Mouse (Mus musculus) kidney, postnatal 25 days (tissue): ENCODE measurements at regions not wholly inside any gene's neighbourhood (a gene's known extent, or its start where the extent isn't known, plus 50 kb on each side); places are given as distances from the start of the nearest gene placed in this dataset.
"Not testable (repeated sequence)": the region's sequence is repeated elsewhere in the genome, so short reads cannot be mapped to it uniquely, and the experiment has no call there.

ENCODE experiments used
- DNase-seq, 2 experiments: peaks; one replicate each; pipeline ENCODE4 v3.0.0; 2021; ENCODE audit warnings: mixed read lengths in 2 of 2

DNA sequence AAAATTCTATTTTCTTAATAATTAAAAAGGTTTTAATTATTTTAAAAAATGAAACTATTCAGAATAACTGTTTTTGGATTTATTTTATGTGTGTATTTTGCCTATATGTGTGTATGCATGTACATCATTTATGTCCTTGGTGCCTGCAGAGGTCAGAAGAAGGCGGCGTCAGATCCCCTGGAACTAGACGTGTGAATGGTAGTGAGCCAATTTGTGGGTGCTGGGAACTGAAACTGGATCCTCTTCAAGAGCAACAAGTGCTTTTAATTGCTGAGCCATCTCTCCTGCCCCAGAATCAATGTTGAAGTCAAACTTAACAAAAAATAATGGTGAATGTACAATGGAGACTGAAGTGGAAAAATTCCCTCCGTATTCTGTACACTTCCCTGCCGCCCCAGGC is 151.9 kb upstream of the Unc93a2 start:
- DNase-seq, result no peak

DNA sequence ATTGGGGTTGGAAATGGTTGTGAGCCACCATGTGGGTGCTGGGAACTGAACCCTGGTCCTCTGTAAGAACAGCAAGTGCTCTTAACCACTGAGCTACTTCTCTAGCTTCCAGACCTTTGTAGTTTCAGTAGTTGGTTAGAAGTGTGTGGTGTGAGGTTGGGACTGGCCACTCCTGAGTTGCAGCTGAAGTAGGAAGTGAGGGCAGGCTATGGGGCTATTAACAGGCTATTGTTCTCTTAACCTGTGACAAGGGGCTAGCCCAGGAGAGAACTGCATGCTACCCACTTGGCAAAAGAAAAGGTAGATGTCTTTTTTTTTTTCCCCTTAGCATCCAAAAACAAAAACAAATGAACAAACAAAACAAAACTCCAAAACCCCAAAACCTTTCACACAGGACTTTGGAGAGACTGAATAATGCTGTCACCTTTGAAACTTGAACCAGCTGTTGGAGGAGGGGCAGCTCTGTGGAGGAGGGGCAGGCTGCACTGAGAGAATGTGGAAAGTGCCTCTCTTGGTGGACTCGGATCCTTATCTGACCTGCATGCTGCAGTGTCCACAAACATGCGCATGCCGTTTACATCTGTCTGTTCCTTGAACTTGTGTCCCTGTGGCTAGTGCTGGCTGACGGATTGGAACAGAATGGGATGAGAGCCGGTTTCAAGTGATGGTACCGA is 149.3 kb upstream of the Unc93a2 start:
- DNase-seq, result no peak

DNA sequence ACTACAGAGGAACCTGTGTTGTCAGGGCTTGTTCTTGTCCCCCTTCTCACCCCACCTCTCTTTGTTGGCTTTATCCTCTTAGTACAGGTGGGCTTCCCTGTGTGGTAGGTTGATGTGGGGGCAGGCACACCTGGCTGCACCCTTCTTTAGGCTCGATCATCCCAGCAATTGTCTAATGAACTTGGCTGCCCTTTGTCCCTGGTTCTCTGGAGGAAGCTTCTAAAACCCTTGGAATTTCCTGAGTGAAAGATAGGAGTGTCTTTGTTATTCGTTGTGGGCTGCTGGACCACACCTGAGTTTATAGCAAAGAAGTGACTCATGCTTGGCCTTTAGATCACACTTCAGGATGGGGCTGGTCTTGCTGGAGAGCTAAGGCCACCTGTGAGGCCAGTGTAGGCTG is 148.3 kb upstream of the Unc93a2 start:
- no peak for DNase-seq

DNA sequence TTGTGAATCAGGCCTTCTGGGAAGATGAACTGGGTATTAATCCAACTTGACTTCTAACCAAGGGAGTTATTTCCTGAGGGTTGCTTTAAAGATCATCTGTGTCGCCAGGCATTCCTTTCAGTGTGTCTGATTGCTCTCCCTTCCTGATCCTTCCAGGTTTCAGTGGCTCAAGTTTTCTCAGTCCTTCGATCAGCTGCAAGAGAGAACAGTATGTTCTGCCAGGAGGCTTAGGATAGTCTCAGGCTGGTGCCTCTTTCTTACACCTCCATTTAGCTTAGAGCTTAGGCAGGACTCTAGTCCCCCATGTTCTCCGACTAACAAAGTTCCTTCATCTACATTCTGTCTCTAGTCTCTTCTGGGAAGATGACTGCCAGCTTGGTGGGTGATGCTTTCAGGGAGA is 147.4 kb upstream of the Unc93a2 start:
- no peak for DNase-seq

DNA sequence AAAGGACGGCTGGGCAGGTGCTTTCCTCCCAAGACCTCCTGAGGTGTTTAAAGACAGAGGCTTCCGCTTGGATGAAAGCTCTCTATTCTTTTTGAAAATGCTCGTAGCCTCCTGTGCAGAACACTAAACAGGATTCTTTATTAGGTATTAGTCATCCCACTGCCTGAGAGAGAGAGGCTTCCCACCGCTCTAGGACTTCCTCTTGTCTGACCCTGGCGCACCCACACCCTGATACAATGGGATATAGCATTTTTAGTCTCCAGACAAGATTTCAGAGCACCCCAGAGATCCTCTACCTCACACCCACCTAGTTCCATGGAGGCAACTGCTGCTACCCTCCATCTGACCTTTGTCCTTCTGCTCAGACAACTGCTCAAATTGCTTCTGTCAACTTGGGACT is 144.0 kb upstream of the Unc93a2 start:
- DNase-seq, result no peak

DNA sequence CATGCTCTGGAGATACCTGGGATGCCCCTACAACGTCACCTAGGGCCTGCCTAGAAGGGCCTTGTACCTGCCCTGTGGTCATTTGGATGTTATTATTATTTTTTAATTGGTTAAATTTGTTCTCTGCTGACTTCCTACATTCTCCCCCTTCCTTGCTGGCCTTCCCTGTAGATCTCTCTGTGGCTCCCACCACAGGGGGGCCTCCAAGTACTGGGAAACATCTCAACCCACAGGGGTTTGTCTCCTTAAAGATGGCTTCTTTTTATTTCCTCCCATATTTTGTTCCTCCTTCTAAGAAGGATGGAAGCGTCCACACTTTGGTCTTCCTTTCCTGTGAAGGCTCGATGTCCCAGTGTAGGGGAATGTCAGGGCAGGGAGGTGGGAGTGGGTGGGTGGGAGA is 142.4 kb upstream of the Unc93a2 start:
- no peak for DNase-seq

DNA sequence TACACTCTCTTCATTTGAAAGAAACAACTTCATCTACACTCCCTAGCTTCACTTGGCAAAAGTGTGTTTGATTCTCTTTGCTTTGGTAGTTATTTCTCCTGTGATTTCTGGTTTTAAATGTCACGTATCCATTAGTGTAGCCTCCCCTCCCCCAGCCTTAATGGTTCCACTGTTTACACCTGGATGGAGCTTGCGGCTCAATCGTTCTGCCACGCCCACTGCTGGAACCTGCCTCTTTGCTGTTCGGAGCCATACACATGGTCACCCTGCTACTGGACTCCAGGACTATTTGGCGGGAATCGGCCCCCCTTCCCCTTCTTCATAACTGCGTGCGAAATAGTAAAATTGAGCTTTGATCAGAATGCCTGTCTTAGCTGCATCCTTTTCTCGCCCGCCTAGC is 139.2 kb upstream of the Unc93a2 start:
- not testable (repeated sequence) for DNase-seq

DNA sequence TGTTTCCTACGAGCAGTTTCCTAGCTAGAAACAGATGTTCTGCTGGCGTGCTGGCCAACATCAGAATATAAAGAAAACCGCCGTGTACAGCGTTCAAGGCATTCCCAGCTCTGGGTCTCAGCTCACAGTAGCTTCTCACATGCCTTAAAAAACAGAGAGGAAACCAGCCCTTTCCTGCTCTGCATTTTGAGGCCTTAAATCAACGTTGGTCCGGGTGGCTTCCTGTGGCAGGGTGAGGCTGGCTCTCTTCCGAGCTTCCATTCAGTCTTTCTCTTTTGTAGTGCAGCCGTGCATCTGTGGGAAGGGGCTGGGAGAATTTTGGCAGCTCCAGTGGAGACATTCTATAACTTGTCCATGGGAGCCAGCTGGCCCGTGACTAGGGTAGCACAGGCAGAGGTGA is 135.9 kb upstream of the Unc93a2 start:
- DNase-seq, result peak in 1 of 2 experiments; percentile 4
